Mouse (Mus musculus) cerebellum, adult 18-20 months (tissue): ENCODE data around the gene Pspc1.
"Not testable (repeated sequence)": the region's sequence is repeated elsewhere in the genome, so short reads cannot be mapped to it uniquely, and the experiment has no call there.

ENCODE experiments used
- DNase-seq, 2 experiments: peaks; one replicate each; pipeline ENCODE4 v3.0.0; 2021

Gene Pspc1

DNA sequence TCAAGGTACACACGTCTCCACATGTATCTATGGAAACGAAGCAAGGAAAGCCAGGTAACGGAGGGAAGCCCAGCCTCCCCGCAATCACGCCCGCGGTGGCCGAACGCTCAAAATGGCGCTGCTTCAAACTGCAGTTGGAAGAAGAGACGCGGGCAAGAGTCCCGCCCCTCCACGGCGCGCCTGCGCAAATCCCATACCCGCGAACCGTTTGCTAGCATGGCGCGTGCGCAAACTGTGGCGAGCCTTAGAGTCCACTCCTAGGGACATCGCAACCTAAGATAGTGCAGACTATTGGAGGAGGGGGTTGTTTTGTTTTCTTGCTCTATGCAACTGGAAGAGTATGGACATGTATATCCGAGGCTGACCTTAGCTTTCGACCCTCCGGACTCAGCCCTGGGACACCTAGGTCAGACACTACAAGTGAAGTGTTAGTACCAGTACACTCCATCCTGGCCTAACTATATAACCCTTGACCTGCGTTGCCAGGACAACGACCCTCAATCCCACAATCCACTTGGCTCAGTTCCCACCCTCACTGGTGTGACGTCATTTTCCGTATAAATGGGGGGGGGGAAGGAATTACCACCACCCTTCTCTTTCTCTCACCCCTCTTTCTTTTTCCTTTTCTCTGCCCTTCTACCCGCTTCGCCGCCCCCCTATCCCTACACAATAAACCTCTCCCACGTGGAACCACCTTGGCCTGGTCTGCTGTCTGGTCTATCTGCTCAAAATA, at the start of gene Pspc1:
Gene Pspc1 (minus strand): TSS at position 117 of the 733 bp plus-strand sequence.
- peak; percentile 97 to 99 for DNase-seq

DNA sequence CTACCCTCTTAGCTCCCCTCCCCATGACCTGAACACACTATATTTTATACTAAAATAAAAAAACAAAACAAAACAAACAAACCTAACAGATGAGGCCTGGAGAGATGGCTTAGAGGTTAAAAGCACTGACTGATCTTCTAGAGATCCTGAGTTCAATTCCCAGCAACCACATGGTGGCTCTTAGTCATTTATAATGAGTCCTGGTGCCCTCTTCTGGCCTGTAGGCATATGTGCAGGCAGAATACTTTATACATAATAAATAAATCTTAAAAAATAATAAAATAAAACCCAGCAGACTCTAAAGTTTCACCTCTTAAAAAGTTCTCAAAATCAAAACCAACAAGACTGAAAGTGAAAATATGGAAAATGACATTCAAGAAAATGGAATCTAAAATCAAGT, 46.4 kb upstream of the Pspc1 start:
- no peak for DNase-seq

- DNase-seq = no peak
Observed at GRCm38 (mm10) chr14:56817616-56818015, 39.5 kb upstream of the Pspc1 start.

- no peak for DNase-seq
Observed at GRCm38 (mm10) chr14:56817131-56817530, 39.0 kb upstream of the Pspc1 start.

DNA sequence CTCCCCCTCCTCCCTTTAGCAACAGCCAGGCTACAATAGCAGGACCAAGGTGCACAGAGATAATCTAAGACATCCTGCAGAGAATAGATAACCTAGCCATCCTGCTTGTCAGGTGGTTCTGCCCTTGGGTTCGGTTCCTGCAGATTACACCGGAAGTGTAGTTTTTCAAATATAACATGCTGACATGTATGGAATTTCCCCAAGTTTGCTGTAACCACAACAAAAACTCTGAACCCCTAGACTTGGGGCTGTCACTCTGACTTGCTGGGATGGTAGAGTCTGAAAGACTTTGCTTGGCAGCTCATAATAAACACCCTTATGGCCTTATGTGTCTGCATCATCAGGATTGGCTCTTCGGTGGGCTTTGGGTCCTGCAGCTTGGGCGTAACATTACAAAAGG, 38.4 kb upstream of the Pspc1 start:
- no peak for DNase-seq

DNA sequence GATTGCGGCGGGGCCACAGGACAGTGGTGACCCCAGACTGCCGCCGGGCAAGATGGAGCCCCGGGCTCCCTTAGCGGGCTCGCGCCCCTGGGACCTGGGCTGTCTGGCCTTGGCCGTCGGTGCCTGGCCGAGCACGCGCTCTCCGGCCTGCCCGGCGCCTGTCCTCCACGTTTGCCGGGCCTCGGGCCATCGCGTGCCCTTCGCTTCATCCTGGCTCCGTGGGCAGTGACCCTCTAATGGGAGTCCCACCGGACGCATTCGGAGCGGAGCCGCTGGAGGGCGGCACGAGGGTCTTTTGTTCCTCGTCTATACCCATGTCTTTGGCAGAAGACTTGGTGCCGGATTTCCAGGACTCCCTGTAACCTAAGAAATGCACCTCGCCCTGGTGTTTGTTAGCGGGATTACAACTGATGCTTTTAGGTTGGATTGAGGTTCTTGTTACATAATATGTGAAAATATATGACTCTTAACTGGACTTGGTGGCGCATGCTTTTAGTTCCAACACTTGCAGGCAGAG, 34.5 kb upstream of the Pspc1 start:
- DNase-seq = peak; percentile 82

DNA sequence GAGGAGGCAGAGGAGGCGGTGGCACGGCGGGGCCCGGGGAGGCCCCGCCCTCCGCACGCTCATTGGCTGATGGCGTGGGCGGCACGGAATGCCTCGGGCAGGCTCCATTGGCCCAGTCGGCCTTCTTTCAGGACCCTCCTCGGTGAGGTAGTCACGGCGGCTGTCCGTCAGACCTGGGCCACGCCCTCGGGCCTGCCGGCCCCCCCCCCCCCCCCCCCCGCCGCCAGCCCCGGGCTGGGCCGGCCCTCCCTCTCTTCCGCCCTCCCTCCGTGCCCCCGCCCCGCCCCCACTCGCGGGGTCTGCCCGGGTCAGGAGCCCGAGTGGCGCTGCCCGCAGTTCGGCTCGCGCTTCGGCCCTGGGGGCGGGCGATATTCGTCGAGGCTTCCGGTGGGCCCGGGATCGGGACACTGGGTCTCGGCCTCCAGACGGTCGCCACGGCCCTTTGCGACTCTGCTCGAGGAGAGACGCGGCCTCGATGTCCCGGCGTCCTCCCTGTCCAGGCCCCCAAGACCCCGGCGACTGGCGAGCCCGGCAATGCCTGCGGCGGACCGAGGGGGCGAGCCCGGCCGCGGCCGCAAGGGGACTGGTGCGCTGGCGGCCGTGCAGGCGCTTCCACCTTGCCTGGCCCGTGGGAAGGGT, 33.7 kb upstream of the Pspc1 start, which contains the start of gene Zmym5:
Gene Zmym5 (minus strand): TSS at position 16 of the 639 bp plus-strand sequence.
- peak; percentile 80 to 86 for DNase-seq

DNA sequence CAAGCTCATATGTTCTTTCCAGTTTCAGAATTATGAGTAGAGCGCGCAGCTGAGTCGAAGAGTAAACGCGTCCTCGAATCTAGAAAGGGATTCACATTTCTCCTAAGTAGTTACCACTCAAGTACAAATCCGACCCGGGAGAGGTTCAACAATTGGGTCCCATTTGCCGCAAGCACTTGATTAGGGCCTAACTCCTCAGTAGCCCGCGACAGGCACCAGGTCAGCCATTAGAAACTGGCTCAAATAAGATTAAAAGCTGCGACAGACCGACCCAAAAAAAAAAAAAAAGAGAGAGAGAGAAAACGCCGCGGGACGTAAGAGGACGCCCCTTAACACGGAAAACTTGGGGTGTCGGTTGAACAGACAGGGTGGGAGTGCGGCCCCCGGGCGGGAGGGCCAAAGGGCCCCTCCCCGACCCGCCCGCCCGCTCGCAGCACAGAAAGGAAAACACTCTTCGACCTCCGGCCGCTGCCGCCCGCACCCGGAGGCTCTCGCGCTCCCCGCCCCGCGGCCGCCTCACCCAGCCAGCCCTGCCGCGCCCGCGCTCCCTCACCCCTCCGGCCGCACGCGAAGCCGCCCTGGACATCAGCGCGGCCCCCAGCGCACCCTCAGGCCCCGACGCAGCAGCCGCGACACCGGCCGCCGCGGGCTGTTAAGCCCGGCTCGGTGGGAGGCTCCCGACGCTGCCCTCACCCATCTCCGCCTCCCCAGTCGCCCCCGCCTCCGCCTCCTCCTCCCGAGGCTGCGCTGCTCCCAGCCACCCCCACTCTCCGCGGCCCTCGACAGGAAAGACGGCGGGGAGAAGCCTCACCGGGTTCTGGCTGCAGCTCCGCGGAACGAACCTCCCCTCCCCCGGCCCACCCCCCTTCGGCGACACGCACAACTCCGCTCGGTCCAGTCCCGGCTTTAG, 32.9 kb upstream of the Pspc1 start:
- peak; percentile 41 to 71 for DNase-seq

DNA sequence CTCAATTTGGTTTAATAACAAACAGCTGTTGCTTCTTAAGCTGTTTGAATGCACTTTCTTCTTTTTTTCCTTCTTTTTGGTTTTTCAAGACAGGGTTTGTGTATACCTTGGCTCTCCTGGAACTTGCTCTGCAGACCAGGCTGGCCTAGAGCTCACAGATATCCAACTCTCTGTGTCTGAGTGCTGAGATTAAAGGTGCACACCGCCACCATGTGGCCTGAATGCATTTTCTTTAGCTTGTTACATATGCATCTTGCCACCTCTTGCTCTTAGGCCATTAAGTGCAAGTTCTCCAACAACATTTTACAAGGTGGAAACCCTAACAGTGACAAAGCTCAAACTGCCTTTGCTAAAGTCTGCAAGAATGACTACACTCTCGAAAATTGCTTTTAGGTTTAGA, 15.1 kb upstream of the Pspc1 start:
- DNase-seq = peak; percentile 62 to 65

- no peak for DNase-seq
Observed at GRCm38 (mm10) chr14:56784575-56784974, 6.5 kb upstream of the Pspc1 start.

DNA sequence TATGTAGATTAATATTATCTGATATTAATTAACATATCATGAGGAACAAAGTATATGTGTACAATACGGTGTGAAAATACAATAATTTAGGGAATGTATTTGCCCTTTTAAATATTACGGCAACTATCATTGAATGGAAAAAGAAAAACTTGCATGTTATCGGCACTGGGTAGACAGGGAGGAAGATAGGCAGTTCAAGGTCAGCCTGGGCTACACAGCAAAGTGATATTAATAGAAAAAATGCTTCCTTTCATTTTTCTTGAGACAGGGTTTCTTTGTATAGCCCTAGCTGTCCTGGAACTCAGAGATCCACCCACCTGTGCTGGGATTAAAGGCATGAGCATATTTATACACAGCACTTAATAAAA, 801 bp upstream of the Pspc1 start:
- DNase-seq = no peak

DNA sequence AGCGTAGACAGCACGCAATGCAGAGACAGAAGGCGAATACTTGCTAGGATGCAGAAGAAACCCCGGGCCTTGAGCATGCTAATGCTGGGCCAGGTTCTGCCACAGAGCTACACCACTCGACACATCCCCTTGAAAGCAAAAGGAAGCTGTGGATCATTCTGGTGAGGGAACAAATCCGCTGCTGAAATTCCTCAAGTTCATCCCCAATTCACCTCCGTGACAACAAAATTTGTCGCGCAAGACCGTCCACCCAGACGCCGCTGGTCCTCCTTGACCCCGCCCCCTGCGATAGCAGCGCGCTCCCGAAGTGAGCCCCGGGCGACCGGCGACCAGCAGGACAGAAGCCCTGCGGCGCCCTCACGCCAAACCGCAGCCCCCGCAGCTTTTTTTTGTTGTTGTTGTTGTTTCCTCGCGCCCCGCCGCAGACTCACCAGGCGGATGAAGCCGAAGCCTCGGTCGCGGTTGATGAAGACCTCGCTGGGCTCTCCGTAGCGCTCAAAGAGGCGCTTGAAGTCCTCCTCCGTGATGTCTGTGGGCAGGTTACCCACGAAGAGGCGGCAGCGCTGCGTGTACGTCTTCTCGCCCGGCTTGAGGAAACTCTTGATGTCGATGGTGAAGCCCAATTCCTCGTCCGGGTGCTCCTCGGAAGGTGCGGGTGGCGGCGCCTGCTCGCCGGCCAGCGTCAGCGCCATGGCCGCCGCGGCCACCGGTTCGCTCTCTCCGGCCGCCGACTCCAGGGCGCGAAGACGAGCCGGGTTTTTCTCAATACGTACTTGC, 568 bp downstream of the Pspc1 start:
- DNase-seq = peak; percentile 78

GRCm38 (mm10) chr14:56776571-56777238, 1.4 kb downstream of the Pspc1 start:
- DNase-seq = peak in 1 of 2 experiments; percentile 21

DNA sequence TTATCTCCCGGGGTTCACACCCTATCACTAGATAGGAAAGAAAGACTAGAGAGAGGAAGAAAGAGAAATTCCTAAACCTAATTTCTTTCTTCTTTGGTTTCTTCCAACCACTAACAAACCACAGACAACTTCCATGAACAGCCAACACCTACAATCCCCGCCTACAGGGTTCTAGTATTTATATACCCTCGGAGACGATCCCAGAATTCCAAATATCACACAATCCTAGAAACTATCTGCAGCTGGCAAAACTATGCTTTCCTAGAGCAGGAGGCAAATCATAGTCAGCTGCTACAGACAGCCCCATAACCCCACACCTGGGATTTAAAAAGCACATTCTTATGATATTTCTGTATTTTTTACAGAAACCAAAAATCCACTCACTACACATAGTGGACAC, 2.7 kb downstream of the Pspc1 start:
- no peak for DNase-seq

GRCm38 (mm10) chr14:56766438-56766837, 11.7 kb downstream of the Pspc1 start:
- DNase-seq = not testable (repeated sequence)

GRCm38 (mm10) chr14:56765117-56765516, 13.0 kb downstream of the Pspc1 start:
- not testable (repeated sequence) for DNase-seq

GRCm38 (mm10) chr14:56751282-56751681, 26.8 kb downstream of the Pspc1 start:
- peak; percentile 35 to 42 for DNase-seq

- DNase-seq = no peak
Observed at GRCm38 (mm10) chr14:56740175-56740574, 37.9 kb downstream of the Pspc1 start.

GRCm38 (mm10) chr14:56726493-56726892, 51.6 kb downstream of the Pspc1 start:
- DNase-seq = no peak

DNA sequence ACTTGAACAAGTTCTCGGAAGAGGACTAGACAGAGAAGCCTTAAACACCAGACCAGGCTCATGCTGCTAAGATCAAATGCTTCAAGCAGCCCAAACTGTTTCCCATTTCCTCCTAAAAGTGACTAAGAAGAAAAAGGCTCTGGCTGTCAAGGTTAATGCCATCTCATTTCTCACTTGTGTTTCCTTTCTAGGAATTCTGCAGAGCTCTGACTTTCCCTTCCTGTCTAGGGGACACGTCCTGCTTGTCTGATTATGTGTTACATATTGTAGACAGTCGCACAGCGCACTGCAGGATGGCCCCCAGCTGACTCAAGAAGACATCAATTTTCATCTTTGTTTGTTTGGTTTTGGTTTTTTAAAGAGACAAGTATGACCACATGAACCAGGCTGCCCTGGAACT, 72.4 kb downstream of the Pspc1 start:
- no peak for DNase-seq

DNA sequence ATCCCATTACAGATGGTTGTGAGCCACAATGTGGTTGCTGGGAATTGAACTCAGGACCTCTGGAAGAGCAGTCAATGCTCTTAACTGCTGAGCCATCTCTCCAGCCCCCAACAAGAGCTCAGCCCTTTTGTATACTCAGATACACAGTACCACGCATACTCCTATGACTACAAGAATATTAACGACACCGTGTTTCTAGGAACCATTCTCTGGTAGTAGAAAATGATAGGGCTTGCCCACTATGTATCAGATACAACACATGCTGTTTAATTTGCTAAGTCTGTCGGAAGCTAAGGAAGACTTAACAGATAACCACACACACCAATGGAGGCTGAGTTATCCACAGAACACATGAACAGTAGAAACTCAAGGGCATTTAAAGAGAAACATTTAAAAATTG, 75.5 kb downstream of the Pspc1 start:
- no peak for DNase-seq

GRCm38 (mm10) chr14:56697836-56698235, 80.3 kb downstream of the Pspc1 start:
- no peak for DNase-seq
